Mouse (Mus musculus): Measurements from ENCODE around the gene Ctsk. TPM values are rescaled to one million over a fixed set of nuclear protein-coding genes. Genes with fewer than 3 reads are reported as not detected.

Gene Ctsk
- total and polyA plus RNA-seq, 2 experiments: 0.60 to 1.3 TPM

DNA sequence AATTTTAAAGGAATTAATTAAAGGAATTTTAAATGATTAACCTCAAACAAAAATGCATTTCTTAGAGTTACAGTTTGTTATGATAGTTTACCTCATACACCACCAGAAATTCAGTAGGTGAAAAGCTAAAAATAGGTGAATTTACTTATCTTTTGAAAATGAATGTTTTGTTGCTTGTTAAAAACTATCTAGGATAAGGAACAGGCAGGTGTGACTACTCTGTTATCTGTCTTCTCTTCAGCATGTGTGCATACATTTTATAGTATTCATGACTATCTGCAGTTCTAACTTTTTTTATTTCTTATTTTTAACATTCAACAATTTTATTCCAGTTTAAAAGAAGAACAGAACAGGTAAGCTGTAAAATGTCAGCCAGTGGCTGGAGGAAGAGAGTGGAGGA, 35.2 kb upstream of the Ctsk start:
- H3K9ac ChIP-seq (ENCODE audit: low read depth, low read length): no peak overlapping the region
- TF ChIP-seq CTCF (IDR thresholded peaks at IDR 0.05; ENCODE audit: low read depth, low read length) (no peak), POLR2A (IDR thresholded peaks at IDR 0.05; ENCODE audit: extremely low read depth, insufficient read depth, low read length) (no peak)
- H3K4me1 ChIP-seq (ENCODE audit: control insufficient read depth, insufficient read depth, low read length): no peaks in the 10 kb centered on the region; the same call in 1 of the 2 replicates
- H3K4me3 ChIP-seq (ENCODE audit: insufficient read depth, low read depth, low read length): no peak overlapping the region
- H3K27me3 ChIP-seq (ENCODE audit: control insufficient read depth, insufficient read depth, low read length): no peaks in the 10 kb centered on the region
- DNase-seq (ENCODE audit: extremely low read depth, low read depth, low spot score): no peak
- H3K27ac ChIP-seq (replicated peaks; ENCODE audit: insufficient read depth, low read depth, low read length): no peak overlapping the region
- peaks cover 65% of the 10 kb centered on the region for H3K36me3 ChIP-seq (ENCODE audit: control insufficient read depth, insufficient read depth, low read length)
- no peaks in the 10 kb centered on the region; the same call in 1 of the 2 replicates for H3K79me2 ChIP-seq (ENCODE audit: control insufficient read depth, insufficient read depth, low read length)

- peaks cover 81% of the 10 kb centered on the region for H3K36me3 ChIP-seq (ENCODE audit: control insufficient read depth, insufficient read depth, low read length)
- no peak overlapping the region for H3K27ac ChIP-seq (replicated peaks; ENCODE audit: insufficient read depth, low read depth, low read length)
- no peaks in the 10 kb centered on the region for H3K27me3 ChIP-seq (ENCODE audit: control insufficient read depth, insufficient read depth, low read length)
- no peak for DNase-seq (ENCODE audit: extremely low read depth, low read depth, low spot score)
- no peaks in the 10 kb centered on the region for H3K79me2 ChIP-seq (ENCODE audit: control insufficient read depth, insufficient read depth, low read length)
- H3K4me3 ChIP-seq (ENCODE audit: insufficient read depth, low read depth, low read length): no peak overlapping the region
- no peak overlapping the region for H3K9ac ChIP-seq (ENCODE audit: low read depth, low read length)
- no peak for TF ChIP-seq POLR2A (IDR thresholded peaks at IDR 0.05; ENCODE audit: extremely low read depth, insufficient read depth, low read length)
- no peaks in the 10 kb centered on the region for H3K4me1 ChIP-seq (ENCODE audit: control insufficient read depth, insufficient read depth, low read length)
- 90% methylated on average over 1 of the region's 1 CpGs for WGBS
Measured at GRCm38 (mm10) chr3:95478966-95479365, 20.1 kb upstream of the Ctsk start.

DNA sequence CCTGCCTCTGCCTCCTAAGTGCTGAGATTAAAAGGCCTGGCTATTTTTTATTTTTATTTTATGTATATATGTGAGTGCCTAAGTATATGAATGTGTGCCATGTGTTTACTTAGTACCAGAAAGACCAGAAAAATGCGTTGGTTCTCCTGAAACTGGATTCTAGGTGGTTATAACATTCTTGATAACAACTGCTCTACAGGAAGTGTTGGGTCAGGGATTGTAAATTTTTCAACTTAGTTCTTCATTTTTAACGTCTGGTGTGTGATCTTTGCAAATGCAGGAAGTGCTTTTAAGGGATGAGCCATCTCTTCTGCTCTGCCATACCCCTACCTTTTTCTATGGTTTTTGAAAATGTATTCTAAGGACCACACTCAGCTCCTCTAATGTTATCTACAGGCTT, 12.6 kb upstream of the Ctsk start:
- H3K79me2 ChIP-seq (ENCODE audit: control insufficient read depth, insufficient read depth, low read length): no peaks in the 10 kb centered on the region
- WGBS: 69% methylated on average over 2 of the region's 2 CpGs

DNA sequence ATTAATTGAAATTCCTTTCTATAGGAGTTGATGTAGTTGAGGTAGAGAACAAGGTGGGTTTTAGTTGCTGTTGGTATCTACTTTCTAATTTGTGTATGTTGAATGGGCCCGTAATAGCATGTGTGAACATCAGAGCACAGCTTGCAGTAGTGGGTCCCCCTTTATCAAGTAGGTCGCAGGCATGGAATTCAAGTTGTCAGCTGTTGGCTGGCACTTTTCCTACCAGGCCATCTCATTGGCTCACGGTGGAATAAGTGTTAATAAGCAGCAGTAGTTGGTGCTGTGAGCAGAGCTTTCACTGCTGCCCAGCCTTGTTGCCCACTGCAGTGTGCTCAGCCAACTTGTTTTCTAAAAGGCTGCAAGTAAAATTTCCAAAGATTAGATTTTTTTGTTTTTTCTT, 10.4 kb upstream of the Ctsk start:
- no peaks in the 10 kb centered on the region for H3K4me1 ChIP-seq (ENCODE audit: control insufficient read depth, insufficient read depth, low read length)
- no peaks in the 10 kb centered on the region for H3K27me3 ChIP-seq (ENCODE audit: control insufficient read depth, insufficient read depth, low read length)
- no peak overlapping the region for H3K27ac ChIP-seq (replicated peaks; ENCODE audit: insufficient read depth, low read depth, low read length)
- no peak overlapping the region for H3K4me3 ChIP-seq (ENCODE audit: insufficient read depth, low read depth, low read length)
- TF ChIP-seq CTCF (IDR thresholded peaks at IDR 0.05; ENCODE audit: low read depth, low read length): no peak
- TF ChIP-seq POLR2A (IDR thresholded peaks at IDR 0.05; ENCODE audit: extremely low read depth, insufficient read depth, low read length): no peak
- DNase-seq (ENCODE audit: extremely low read depth, low read depth, low spot score): no peak
- no peaks in the 10 kb centered on the region for H3K79me2 ChIP-seq (ENCODE audit: control insufficient read depth, insufficient read depth, low read length)
- H3K36me3 ChIP-seq (ENCODE audit: control insufficient read depth, insufficient read depth, low read length): peaks cover 79% of the 10 kb centered on the region
- 87% methylated on average over 3 of the region's 3 CpGs for WGBS
- H3K9ac ChIP-seq (ENCODE audit: low read depth, low read length): no peak overlapping the region

More for the DNA sequence above, 12.6 kb upstream of the Ctsk start:
- no peak for TF ChIP-seq CTCF (IDR thresholded peaks at IDR 0.05; ENCODE audit: low read depth, low read length)
- no peak for TF ChIP-seq POLR2A (IDR thresholded peaks at IDR 0.05; ENCODE audit: extremely low read depth, insufficient read depth, low read length)
- Histone ChIP-seq H3K4me1 (ENCODE audit: control insufficient read depth, insufficient read depth, low read length) (no peaks in the 10 kb centered on the region), H3K4me3 (ENCODE audit: insufficient read depth, low read depth, low read length) (no peak overlapping the region), H3K27me3 (ENCODE audit: control insufficient read depth, insufficient read depth, low read length) (no peaks in the 10 kb centered on the region), H3K36me3 (ENCODE audit: control insufficient read depth, insufficient read depth, low read length) (peaks cover 73% of the 10 kb centered on the region), H3K27ac (replicated peaks; ENCODE audit: insufficient read depth, low read depth, low read length) (no peak overlapping the region), H3K9ac (ENCODE audit: low read depth, low read length) (no peak overlapping the region)
- no peak for DNase-seq (ENCODE audit: extremely low read depth, low read depth, low spot score)

GRCm38 (mm10) chr3:95490238-95490637, 8.8 kb upstream of the Ctsk start:
- no peaks in the 10 kb centered on the region for H3K4me1 ChIP-seq (ENCODE audit: control insufficient read depth, insufficient read depth, low read length)
- TF ChIP-seq POLR2A (IDR thresholded peaks at IDR 0.05; ENCODE audit: extremely low read depth, insufficient read depth, low read length) (no peak), CTCF (IDR thresholded peaks at IDR 0.05; ENCODE audit: low read depth, low read length) (no peak)
- no peak overlapping the region for H3K27ac ChIP-seq (replicated peaks; ENCODE audit: insufficient read depth, low read depth, low read length)
- 97% methylated on average over 2 of the region's 2 CpGs for WGBS
- no peaks in the 10 kb centered on the region for H3K27me3 ChIP-seq (ENCODE audit: control insufficient read depth, insufficient read depth, low read length)
- H3K9ac ChIP-seq (ENCODE audit: low read depth, low read length): no peak overlapping the region
- H3K4me3 ChIP-seq (ENCODE audit: insufficient read depth, low read depth, low read length): no peak overlapping the region
- H3K36me3 ChIP-seq (ENCODE audit: control insufficient read depth, insufficient read depth, low read length): peaks cover 83% of the 10 kb centered on the region
- no peaks in the 10 kb centered on the region for H3K79me2 ChIP-seq (ENCODE audit: control insufficient read depth, insufficient read depth, low read length)
- DNase-seq (ENCODE audit: extremely low read depth, low read depth, low spot score): no peak

DNA sequence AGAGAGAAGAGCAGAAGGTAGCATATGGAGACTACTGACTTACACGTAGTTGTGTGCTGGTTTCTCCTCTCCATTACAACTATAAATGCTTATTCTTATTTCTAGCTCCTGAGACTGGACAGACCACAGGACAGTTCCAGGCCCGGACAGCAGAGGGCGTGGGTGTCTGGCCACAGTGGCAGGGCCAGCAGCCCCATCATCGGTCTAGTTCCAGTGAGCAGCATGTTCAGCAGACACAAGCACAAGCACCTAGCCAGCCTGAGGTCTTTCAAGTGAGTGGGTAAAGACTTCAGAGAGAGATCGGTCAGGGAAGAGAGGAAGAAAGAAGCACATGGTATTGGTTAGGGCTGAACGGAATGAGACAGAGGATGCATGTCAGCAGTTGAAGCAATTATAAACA, 4.7 kb upstream of the Ctsk start:
- Histone ChIP-seq H3K27ac (replicated peaks; ENCODE audit: insufficient read depth, low read depth, low read length) (no peak overlapping the region), H3K9ac (ENCODE audit: low read depth, low read length) (no peak overlapping the region), H3K27me3 (ENCODE audit: control insufficient read depth, insufficient read depth, low read length) (no peaks in the 10 kb centered on the region), H3K4me1 (ENCODE audit: control insufficient read depth, insufficient read depth, low read length) (no peaks in the 10 kb centered on the region), H3K4me3 (ENCODE audit: insufficient read depth, low read depth, low read length) (no peak overlapping the region), H3K79me2 (ENCODE audit: control insufficient read depth, insufficient read depth, low read length) (no peaks in the 10 kb centered on the region), H3K36me3 (ENCODE audit: control insufficient read depth, insufficient read depth, low read length) (peaks cover 67% of the 10 kb centered on the region)
- WGBS: 65% methylated on average over 6 of the region's 6 CpGs
- TF ChIP-seq POLR2A (IDR thresholded peaks at IDR 0.05; ENCODE audit: extremely low read depth, insufficient read depth, low read length): no peak
- peak; percentile 80 for TF ChIP-seq CTCF (IDR thresholded peaks at IDR 0.05; ENCODE audit: low read depth, low read length)
- DNase-seq (ENCODE audit: extremely low read depth, low read depth, low spot score): no peak

Measured in liver, adult 2 months (tissue).